In genomic region chr1:22533146-22534096, GRCm38 (mm10) we compare ENCODE assay signal across 8 mouse cellular contexts.
DNase-seq lines count a peak whose midpoint lies in the region; ATAC-seq lines count a peak whose summit lies in the region.

No protein-coding gene starts in this region.

- ATAC-seq in forebrain, embryonic 13.5 days = peak; percentile 91
- peak; percentile 80 for ATAC-seq in intestine, embryonic 15.5 days
- peak; percentile 26; the same call in 1 of the 2 replicates for ATAC-seq in megakaryocyte progenitor cell, adult 5-6 weeks (replicated peaks; ENCODE audit: poor library complexity)
- ATAC-seq in stomach, embryonic 15.5 days (ENCODE audit: insufficient read depth, low FRiP score, low read depth) = peak; percentile 76
- no peak for ATAC-seq in CD4-positive, CD25-positive, alpha-beta regulatory T cell, adult 4 months

- H3K4me1 ChIP-seq in forebrain, embryonic 13.5 days = peaks cover 8% of the 10 kb centered on the region; the same call in 1 of the 2 replicates
- H3K4me1 ChIP-seq in intestine, embryonic 15.5 days (replicated peaks) = peaks cover 3% of the 10 kb centered on the region; the same call in 1 of the 2 replicates
- peaks cover 3% of the 10 kb centered on the region for H3K4me1 ChIP-seq in stomach, embryonic 15.5 days

- peak; percentile 35 to 55 for DNase-seq in layer of hippocampus, postnatal 10 days (ENCODE audit: low spot score in 2 of 2)
- no peak for DNase-seq in layer of hippocampus, adult 8-10 months (ENCODE audit: low spot score in 2 of 2)
- peak; percentile 52 to 65 for DNase-seq in cerebellum, adult 18-20 months

- no peaks in the 10 kb centered on the region for H3K36me3 ChIP-seq in forebrain, embryonic 13.5 days (ENCODE audit: poor library complexity, severe bottlenecking)
- H3K36me3 ChIP-seq in intestine, embryonic 15.5 days = no peaks in the 10 kb centered on the region
- H3K36me3 ChIP-seq in stomach, embryonic 15.5 days = no peaks in the 10 kb centered on the region

- H3K9ac ChIP-seq in forebrain, embryonic 13.5 days = peak overlapping the region; percentile 73
- H3K9ac ChIP-seq in intestine, embryonic 15.5 days = peak overlapping the region; percentile 54
- H3K9ac ChIP-seq in stomach, embryonic 15.5 days = peak overlapping the region; percentile 16; the same call in 1 of the 2 replicates

- H3K4me2 ChIP-seq in forebrain, embryonic 13.5 days = peak overlapping the region; percentile 79
- H3K4me2 ChIP-seq in intestine, embryonic 15.5 days (replicated peaks) = peak overlapping the region; percentile 98
- peak overlapping the region; percentile 84 for H3K4me2 ChIP-seq in stomach, embryonic 15.5 days

- no peak overlapping the region; the same call in 1 of the 2 replicates for H3K27ac ChIP-seq in forebrain, embryonic 13.5 days
- no peak overlapping the region for H3K27ac ChIP-seq in intestine, embryonic 15.5 days
- H3K27ac ChIP-seq in stomach, embryonic 15.5 days = no peak overlapping the region

- H3K9me3 ChIP-seq in forebrain, embryonic 13.5 days (replicated peaks) = no peaks in the 10 kb centered on the region
- H3K9me3 ChIP-seq in intestine, embryonic 15.5 days = no peaks in the 10 kb centered on the region
- no peaks in the 10 kb centered on the region for H3K9me3 ChIP-seq in stomach, embryonic 15.5 days

- H3K4me3 ChIP-seq in forebrain, embryonic 13.5 days = peak overlapping the region; percentile 58
- H3K4me3 ChIP-seq in intestine, embryonic 15.5 days (replicated peaks) = peak overlapping the region; percentile 67
- H3K4me3 ChIP-seq in stomach, embryonic 15.5 days (replicated peaks) = peak overlapping the region; percentile 61

- WGBS in forebrain, embryonic 13.5 days = under 1% methylated on average over 92 of the region's 112 CpGs
- under 1% methylated on average over 112 of the region's 112 CpGs for WGBS in intestine, embryonic 15.5 days
- under 1% methylated on average over 112 of the region's 112 CpGs for WGBS in stomach, embryonic 15.5 days

- H3K27me3 ChIP-seq in forebrain, embryonic 13.5 days = peaks cover 27% of the 10 kb centered on the region
- peaks cover 11% of the 10 kb centered on the region for H3K27me3 ChIP-seq in intestine, embryonic 15.5 days (replicated peaks)
- peaks cover 25% of the 10 kb centered on the region for H3K27me3 ChIP-seq in stomach, embryonic 15.5 days (replicated peaks)

Comparison
In these comparisons a context has a peak if more than half of its experiments do, and no peak if none do; other contexts are left out.
1. DNase-seq: peak in layer of hippocampus, postnatal 10 days (2 of 2) and cerebellum, adult 18-20 months (2 of 2); none in layer of hippocampus, adult 8-10 months (0 of 2).
2. H3K9ac ChIP-seq: peak in every context shown above with its lines; median percentile 73 in forebrain, embryonic 13.5 days; 54 in intestine, embryonic 15.5 days; 16 in stomach, embryonic 15.5 days.
3. Peak in every context shown above with its lines, with median percentiles within 50 percentile points of each other: H3K4me2 ChIP-seq and H3K4me3 ChIP-seq.